8 mouse cellular contexts compared by ENCODE assay signal in the genomic region with DNA sequence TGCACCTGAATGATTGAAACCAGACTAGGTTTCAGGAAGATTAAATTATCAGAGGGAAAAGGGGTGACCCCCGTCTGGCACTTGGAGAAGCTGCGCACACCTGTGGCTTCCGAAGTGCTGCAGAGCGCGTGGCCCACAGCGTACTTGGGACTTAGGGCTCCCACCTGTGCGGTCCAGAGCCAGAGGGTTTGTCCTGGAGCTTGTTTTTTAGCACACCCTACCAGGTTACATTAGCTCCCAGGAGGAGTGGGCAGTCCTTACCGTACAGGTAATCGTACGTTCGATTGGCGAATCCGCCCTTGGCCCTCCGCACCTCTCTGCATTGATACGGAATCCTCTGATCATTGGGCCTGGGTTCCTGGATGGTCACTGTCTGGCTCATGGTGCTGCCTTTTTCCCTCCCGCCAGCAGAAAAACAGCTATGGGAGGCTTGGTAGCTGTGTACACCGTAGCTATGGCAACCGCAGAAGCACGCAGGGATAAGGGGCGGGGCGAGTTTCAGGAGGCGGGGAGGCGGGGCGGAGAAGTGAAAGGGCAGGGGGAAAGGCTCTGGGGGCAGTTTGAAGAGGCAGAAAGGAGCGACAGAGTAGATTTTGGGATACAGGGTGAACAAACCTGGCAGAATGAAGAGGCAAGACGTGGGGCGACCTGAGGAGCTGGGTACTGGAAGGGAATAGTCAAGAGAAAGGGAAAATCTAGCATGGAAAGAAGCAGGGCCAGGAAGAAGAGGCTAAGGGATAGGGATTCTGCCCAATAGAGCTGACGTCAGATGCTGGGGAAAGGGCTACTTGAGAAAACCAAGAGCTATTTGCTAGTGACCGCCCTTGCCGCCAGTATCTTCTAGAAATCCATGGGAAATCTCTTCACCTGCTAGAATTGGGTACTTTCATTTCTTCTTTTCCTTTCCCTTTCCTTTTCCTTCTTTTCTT. TPM values are rescaled to one million over a fixed set of nuclear protein-coding genes. Genes with fewer than 3 reads are reported as not detected.
A peak's percentile ranks its signal among the peaks of the same experiment; 100 is the strongest.
DNase-seq lines count a peak whose midpoint lies in the region; ATAC-seq and TF ChIP-seq lines count a peak whose summit lies in the region.

A gene (minus strand): TSS at position 748 of the 929 bp plus-strand sequence.

- WGBS in forebrain, embryonic 10.5 days: 9% methylated on average over 30 of the region's 30 CpGs
- WGBS in heart, embryonic 13.5 days: 11% methylated on average over 30 of the region's 30 CpGs
- 11% methylated on average over 30 of the region's 30 CpGs for WGBS in kidney, embryonic 16.5 days
- WGBS in liver, adult 2 months: 19% methylated on average over 30 of the region's 30 CpGs
- 7% methylated on average over 30 of the region's 30 CpGs for WGBS in midbrain, postnatal 0 days

- H3K27ac ChIP-seq in forebrain, embryonic 10.5 days: peak within 1 kb of the TSS; percentile 83
- 0 out of 2 replicates have a peak within 1 kb of the TSS, but pooled peaks have one; percentile 5 for H3K27ac ChIP-seq in heart, embryonic 13.5 days (replicated peaks)
- no peak within 1 kb of the TSS for H3K27ac ChIP-seq in kidney, embryonic 16.5 days (ENCODE audit: low read length)
- no peak within 1 kb of the TSS for H3K27ac ChIP-seq in liver, adult 2 months (replicated peaks; ENCODE audit: insufficient read depth, low read depth, low read length)
- H3K27ac ChIP-seq in midbrain, postnatal 0 days (ENCODE audit: low read depth, low read length): 0 out of 2 replicates have a peak within 1 kb of the TSS, but pooled peaks have one; percentile 38

- H3K9me3 ChIP-seq in forebrain, embryonic 10.5 days: no peaks in the 10 kb centered on the region; the same call in 1 of the 2 replicates
- H3K9me3 ChIP-seq in heart, embryonic 13.5 days: 0 out of 2 replicates have a peak, but pooled peaks cover 5% of the 10 kb centered on the region
- H3K9me3 ChIP-seq in kidney, embryonic 16.5 days (ENCODE audit: low read length): peaks cover 6% of the 10 kb centered on the region
- no peaks in the 10 kb centered on the region for H3K9me3 ChIP-seq in midbrain, postnatal 0 days (ENCODE audit: low read length)

- H3K9ac ChIP-seq in heart, embryonic 13.5 days: peak within 1 kb of the TSS; percentile 73
- H3K9ac ChIP-seq in kidney, embryonic 16.5 days (replicated peaks; ENCODE audit: low read length): peak within 1 kb of the TSS; percentile 42
- no peak within 1 kb of the TSS for H3K9ac ChIP-seq in liver, adult 2 months (ENCODE audit: low read depth, low read length)
- peak within 1 kb of the TSS; percentile 57 for H3K9ac ChIP-seq in midbrain, postnatal 0 days (replicated peaks; ENCODE audit: low read length, poor library complexity, severe bottlenecking)

- no peaks in the 10 kb centered on the region for H3K36me3 ChIP-seq in forebrain, embryonic 10.5 days (replicated peaks)
- H3K36me3 ChIP-seq in heart, embryonic 13.5 days: no peaks in the 10 kb centered on the region
- H3K36me3 ChIP-seq in kidney, embryonic 16.5 days (ENCODE audit: insufficient read depth, low read length): no peaks in the 10 kb centered on the region
- no peaks in the 10 kb centered on the region for H3K36me3 ChIP-seq in liver, adult 2 months (ENCODE audit: control insufficient read depth, insufficient read depth, low read length)
- H3K36me3 ChIP-seq in midbrain, postnatal 0 days (ENCODE audit: insufficient read depth, low read length): no peaks in the 10 kb centered on the region
- H3K36me3 ChIP-seq in splenic B cell, adult 2 months (ENCODE audit: control insufficient read depth, insufficient read depth, low read length, poor library complexity, severe bottlenecking): no peaks in the 10 kb centered on the region

- no peak for TF ChIP-seq CTCF in liver, adult 2 months (IDR thresholded peaks at IDR 0.05; ENCODE audit: low read depth, low read length)
- TF ChIP-seq CTCF in midbrain, postnatal 0 days (IDR thresholded peaks at IDR 0.05): no peak

- ATAC-seq in heart, embryonic 13.5 days (ENCODE audit: extremely low read depth, insufficient number of reproducible peaks, low FRiP score, low TSS enrichment): peak; percentile 73; the same call in 1 of the 2 replicates
- ATAC-seq in kidney, embryonic 16.5 days (ENCODE audit: low FRiP score, low TSS enrichment): peak; percentile 90
- peak; percentile 85 for ATAC-seq in midbrain, postnatal 0 days (ENCODE audit: low FRiP score)

- peak; percentile 73 for DNase-seq in CD4-positive, CD25-positive, alpha-beta regulatory T cell, adult 2 months (ENCODE audit: low read depth, low spot score)
- peak; percentile 64 for DNase-seq in c-Kit-positive CD71-negative TER-119-negative erythroid progenitor cells, embryonic 14.5 days (ENCODE audit: low read depth)
- DNase-seq in forebrain, embryonic 10.5 days (ENCODE audit: extremely low spot score, low spot score): peak; percentile 92
- peak; percentile 59 for DNase-seq in liver, adult 2 months (ENCODE audit: extremely low read depth, low read depth, low spot score)
- peak; percentile 83 for DNase-seq in midbrain, postnatal 0 days (ENCODE audit: low spot score)
- DNase-seq in splenic B cell, adult 2 months (ENCODE audit: low read depth, low spot score): peak; percentile 47

- peak within 1 kb of the TSS; percentile 54 for H3K4me3 ChIP-seq in forebrain, embryonic 10.5 days
- H3K4me3 ChIP-seq in heart, embryonic 13.5 days: peak within 1 kb of the TSS; percentile 49
- H3K4me3 ChIP-seq in kidney, embryonic 16.5 days (ENCODE audit: low read length): peak within 1 kb of the TSS; percentile 46
- no peak within 1 kb of the TSS for H3K4me3 ChIP-seq in liver, adult 2 months (ENCODE audit: insufficient read depth, low read depth, low read length)
- peak within 1 kb of the TSS; percentile 47 for H3K4me3 ChIP-seq in midbrain, postnatal 0 days (ENCODE audit: low read depth, low read length)

- peaks cover 17% of the 10 kb centered on the region for H3K4me1 ChIP-seq in forebrain, embryonic 10.5 days
- peaks cover 28% of the 10 kb centered on the region for H3K4me1 ChIP-seq in heart, embryonic 13.5 days
- H3K4me1 ChIP-seq in kidney, embryonic 16.5 days (ENCODE audit: insufficient read depth, low read length): peaks cover 4% of the 10 kb centered on the region; the same call in 1 of the 2 replicates
- peaks cover 2% of the 10 kb centered on the region; the same call in 1 of the 2 replicates for H3K4me1 ChIP-seq in liver, adult 2 months (ENCODE audit: control insufficient read depth, insufficient read depth, low read length)
- no peaks in the 10 kb centered on the region for H3K4me1 ChIP-seq in midbrain, postnatal 0 days (ENCODE audit: insufficient read depth, low read length)

- no peaks in the 10 kb centered on the region for H3K27me3 ChIP-seq in forebrain, embryonic 10.5 days (ENCODE audit: poor library complexity, severe bottlenecking)
- H3K27me3 ChIP-seq in heart, embryonic 13.5 days (replicated peaks): no peaks in the 10 kb centered on the region
- H3K27me3 ChIP-seq in kidney, embryonic 16.5 days (ENCODE audit: insufficient read depth, low read length): no peaks in the 10 kb centered on the region
- no peaks in the 10 kb centered on the region for H3K27me3 ChIP-seq in liver, adult 2 months (ENCODE audit: control insufficient read depth, insufficient read depth, low read length)
- no peaks in the 10 kb centered on the region for H3K27me3 ChIP-seq in midbrain, postnatal 0 days (ENCODE audit: insufficient read depth, low read length)
- H3K27me3 ChIP-seq in splenic B cell, adult 2 months (ENCODE audit: control insufficient read depth, insufficient read depth, low read length, poor library complexity, severe bottlenecking): no peaks in the 10 kb centered on the region

- H3K4me2 ChIP-seq in heart, embryonic 13.5 days: peak within 1 kb of the TSS; percentile 78
- H3K4me2 ChIP-seq in kidney, embryonic 16.5 days (replicated peaks; ENCODE audit: low read depth, low read length): peak within 1 kb of the TSS; percentile 68
- peak within 1 kb of the TSS; percentile 63 for H3K4me2 ChIP-seq in midbrain, postnatal 0 days (ENCODE audit: low read depth, low read length, poor library complexity, severe bottlenecking)

- no peak for TF ChIP-seq POLR2A in liver, adult 2 months (IDR thresholded peaks at IDR 0.05; ENCODE audit: extremely low read depth, insufficient read depth, low read length)

- H3K79me2 ChIP-seq in liver, adult 2 months (ENCODE audit: control insufficient read depth, insufficient read depth, low read length): no peaks in the 10 kb centered on the region

RNA-seq across cellular contexts. Expression of the gene that starts here (rescaled TPM):
- 0.31 and 0.36 TPM in 2 replicates for polyA plus RNA-seq in forebrain, embryonic 10.5 days (2016; fragmentation: Nextera tagmentation; extraction: Ambion mirVana)
- polyA plus RNA-seq in heart, embryonic 13.5 days (2015; fragmentation: Nextera tagmentation; extraction: Ambion mirVana): 0.16 TPM in 1 of 2 replicates, not detected in the other
- polyA plus RNA-seq in kidney, embryonic 16.5 days (2015; fragmentation: Nextera tagmentation; extraction: Ambion mirVana): 0.08 and 0.26 TPM in 2 replicates
- total RNA-seq in liver, adult 2 months (2014; rRNA removed): not detected in 2 replicates
- polyA plus RNA-seq in liver, adult 2 months (2012; rRNA removed): not detected in 2 replicates
- total RNA-seq in midbrain, postnatal 0 days (2014; rRNA removed): 1.2 and 2.1 TPM in 2 replicates
- polyA plus RNA-seq in midbrain, postnatal 0 days (2015; fragmentation: Nextera tagmentation; extraction: Ambion mirVana): 1.0 and 1.5 TPM in 2 replicates

Comparison
In these comparisons a context has a peak if more than half of its experiments do, and no peak if none do; other contexts are left out.
1. Peak in DNase-seq, H3K4me3 ChIP-seq and H3K27ac ChIP-seq in forebrain, embryonic 10.5 days; RNA of the gene not detected or under 1 TPM.
2. Peak in ATAC-seq, H3K4me3 ChIP-seq, H3K27ac ChIP-seq, H3K9ac ChIP-seq and H3K4me2 ChIP-seq in heart, embryonic 13.5 days; RNA of the gene not detected or under 1 TPM.
3. Peak in ATAC-seq, H3K4me3 ChIP-seq, H3K9ac ChIP-seq and H3K4me2 ChIP-seq in kidney, embryonic 16.5 days; RNA of the gene not detected or under 1 TPM.
4. Peak in DNase-seq in liver, adult 2 months; RNA of the gene not detected or under 1 TPM.